Mouse (Mus musculus): ENCODE data around the gene Mctp2. TPM values are rescaled to one million over a fixed set of nuclear protein-coding genes. Genes with fewer than 3 reads are reported as not detected.

Mctp2 gene
- 3.2 TPM for polyA plus RNA-seq (2017; shearing (Covaris generic))

GRCm38 (mm10) chr7:72306382-72306841 is at the start of gene Mctp2:
TSS of gene Mctp2 (minus strand) at chr7:72306608.

